Mouse (Mus musculus) forebrain, postnatal 0 days (tissue): ENCODE data around the gene Prph. TPM values are rescaled to one million over a fixed set of nuclear protein-coding genes. Genes with fewer than 3 reads are reported as not detected.

Experiments used
- ATAC-seq: fragments of 200-750 bp; cut with Nextera tagmentation; 2 replicates; pipeline ENCODE4 v1.8.0; 2017; ENCODE audit warnings: mild to moderate bottlenecking, moderate library complexity
- DNase-seq: peaks from one replicate; pipeline ENCODE4 v3.0.0-alpha.2; 2015
- H3K27ac ChIP-seq: fragments of 300-500 bp; sonication (generic); 2 replicates; pipeline ENCODE4 v1.5.1; 2014; ENCODE audit warnings: low read depth, mild to moderate bottlenecking, antibody characterized with exemption, low read length, moderate library complexity, mixed read lengths
- H3K27me3 ChIP-seq: fragments of 300-500 bp; sonication (generic); 2 replicates; pipeline ENCODE4 v1.6.1; 2014; ENCODE audit warnings: mild to moderate bottlenecking, low read length, mixed read lengths; ENCODE audit not compliant: insufficient read depth
- H3K36me3 ChIP-seq: fragments of 300-500 bp; sonication (generic); 2 replicates; pipeline ENCODE4 v1.6.1; 2014; ENCODE audit warnings: mild to moderate bottlenecking, moderate library complexity; ENCODE audit not compliant: insufficient read depth
- H3K4me1 ChIP-seq: fragments of 300-500 bp; sonication (generic); 2 replicates; pipeline ENCODE4 v1.6.1; 2014; ENCODE audit warnings: antibody characterized with exemption; ENCODE audit not compliant: insufficient read depth
- H3K4me2 ChIP-seq: fragments of 300-500 bp; sonication (generic); 2 replicates; pipeline ENCODE4 v1.6.1; 2014; ENCODE audit warnings: low read depth, mild to moderate bottlenecking, moderate library complexity
- H3K4me3 ChIP-seq: fragments of 300-500 bp; sonication (generic); 2 replicates; pipeline ENCODE4 v1.5.1; 2014; ENCODE audit warnings: low read depth, low read length, mixed read lengths
- H3K9ac ChIP-seq: fragments of 300-500 bp; sonication (generic); 2 replicates; pipeline ENCODE4 v1.6.1; 2014; ENCODE audit warnings: mild to moderate bottlenecking
- H3K9me3 ChIP-seq: fragments of 300-500 bp; sonication (generic); 2 replicates; pipeline ENCODE4 v1.6.1; 2016; ENCODE audit warnings: low read length
- CTCF ChIP-seq: sonication (generic); IDR thresholded peaks from 2 replicates; pipeline ENCODE4 v1.5.1; 2016; ENCODE audit warnings: antibody characterized with exemption, control low read depth, low read depth
- WGBS: fragments of 180-500 bp; shearing (Covaris S2); extraction: QIAGEN DNeasy Blood & Tissue Kit; methylation state at CpG from one replicate; pipeline ENCODE4 v1.1.7; 2014; 5-methylcytosine and 5-hydroxymethylcytosine counted together
- polyA plus RNA-seq: library from polyadenylated mRNA; unstranded; fragments of >200 nt; fragmentation: Nextera tagmentation; extraction: Ambion mirVana; gene quantifications from 2 replicates; pipeline ENCODE4 v1.2.1, GENCODE M21; 2015
- total RNA-seq: library from RNA; depleted of rRNA; stranded (reverse); fragments of >200 nt; gene quantifications from 2 replicates; pipeline ENCODE4 v1.2.3, GENCODE M21; 2014

Gene Prph
- total and polyA plus RNA-seq, 2 experiments from 2014 or later = 1.7 to 2.3 TPM

GRCm38 (mm10) chr15:99053373-99053772 is 1.6 kb upstream of the Prph start:
- H3K4me3 ChIP-seq = no peak overlapping the region
- no peak for TF ChIP-seq CTCF
- DNase-seq = no peak
- 11% methylated on average over 9 of the region's 9 CpGs for WGBS
- H3K27me3 ChIP-seq = peaks cover 38% of the 10 kb centered on the region
- no peak for ATAC-seq
- no peaks in the 10 kb centered on the region for H3K9me3 ChIP-seq
- H3K36me3 ChIP-seq = no peaks in the 10 kb centered on the region
- H3K4me2 ChIP-seq = no peak overlapping the region
- 0 out of 2 replicates have a peak, but pooled peaks cover 4% of the 10 kb centered on the region for H3K4me1 ChIP-seq
- no peak overlapping the region for H3K27ac ChIP-seq
- H3K9ac ChIP-seq = no peak overlapping the region

- peak; percentile 70 for DNase-seq
- under 1% methylated on average over 32 of the region's 37 CpGs for WGBS
- ATAC-seq = peak; percentile 55
Observed at GRCm38 (mm10) chr15:99055511-99055961, 562 bp downstream of the Prph start.

DNA sequence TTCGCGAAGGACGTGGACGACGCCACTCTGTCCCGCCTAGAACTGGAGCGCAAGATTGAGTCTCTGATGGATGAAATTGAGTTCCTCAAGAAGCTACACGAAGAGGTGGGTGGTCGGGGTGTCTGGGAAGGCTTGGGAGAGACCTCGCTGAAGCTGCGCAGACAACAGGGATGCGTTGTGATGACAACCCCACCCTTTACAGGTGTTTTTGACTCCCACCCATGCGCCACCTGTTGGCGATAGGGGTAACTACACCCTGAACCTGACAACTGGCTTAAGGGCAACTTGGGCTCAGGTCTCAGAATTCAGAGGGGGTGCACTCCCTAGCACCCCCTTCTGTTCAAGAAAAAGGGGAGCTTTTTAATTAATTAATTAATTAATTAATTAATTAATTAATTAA is 1.4 kb downstream of the Prph start:
- TF ChIP-seq CTCF = peak; percentile 73
- Histone ChIP-seq H3K27me3 (peaks cover 38% of the 10 kb centered on the region), H3K36me3 (no peaks in the 10 kb centered on the region), H3K9me3 (no peaks in the 10 kb centered on the region), H3K4me3 (peak overlapping the region; percentile 9), H3K27ac (no peak overlapping the region), H3K4me1 (0 out of 2 replicates have a peak, but pooled peaks cover 4% of the 10 kb centered on the region), H3K4me2 (peak overlapping the region; percentile 69), H3K9ac (no peak overlapping the region)
- 8% methylated on average over 14 of the region's 14 CpGs for WGBS
- DNase-seq (no peak), ATAC-seq (no peak)

More at GRCm38 (mm10) chr15:99055511-99055961, 562 bp downstream of the Prph start:
- Histone ChIP-seq H3K4me1 (0 out of 2 replicates have a peak, but pooled peaks cover 4% of the 10 kb centered on the region), H3K4me2 (peak overlapping the region; percentile 69), H3K4me3 (peak overlapping the region; percentile 38), H3K27ac (no peak overlapping the region), H3K27me3 (peaks cover 38% of the 10 kb centered on the region), H3K9ac (peak overlapping the region; percentile 33), H3K9me3 (no peaks in the 10 kb centered on the region), H3K36me3 (no peaks in the 10 kb centered on the region)
- peak; percentile 21; the same call in 1 of the 2 replicates for TF ChIP-seq CTCF

DNA sequence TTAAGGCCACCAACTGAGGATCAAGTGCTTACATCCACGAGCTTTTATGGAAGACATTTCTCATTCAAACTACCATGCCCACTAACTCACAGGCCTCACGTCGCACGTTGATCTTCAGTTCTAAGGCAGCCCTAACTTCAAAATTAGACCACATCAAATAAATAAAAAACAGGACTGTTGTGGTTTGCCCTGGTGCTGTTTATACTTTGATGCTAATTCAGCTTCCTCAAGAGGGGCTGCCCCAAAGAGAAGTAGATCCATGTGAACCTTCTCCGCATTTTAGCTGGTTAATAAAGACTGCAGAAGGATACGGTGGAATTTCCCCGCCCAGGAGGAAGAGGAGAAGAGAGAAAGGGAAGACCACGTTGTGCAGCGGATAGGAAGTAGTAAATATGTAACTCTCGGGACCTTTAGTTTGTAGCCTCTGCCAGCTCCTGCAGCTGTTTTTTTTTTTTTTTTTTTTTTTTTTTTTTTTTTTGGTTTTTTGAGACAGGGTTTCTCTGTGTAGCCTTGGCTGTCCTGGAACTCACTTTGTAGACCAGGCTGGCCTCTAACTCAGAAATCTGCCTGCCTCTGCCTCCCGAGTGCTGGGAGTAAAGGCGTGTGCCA is 10.7 kb downstream of the Prph start:
- Histone ChIP-seq H3K4me3 (no peak overlapping the region), H3K4me2 (no peak overlapping the region), H3K27ac (no peak overlapping the region), H3K36me3 (no peaks in the 10 kb centered on the region), H3K9me3 (no peaks in the 10 kb centered on the region), H3K27me3 (0 out of 2 replicates have a peak, but pooled peaks cover 3% of the 10 kb centered on the region), H3K9ac (no peak overlapping the region), H3K4me1 (no peaks in the 10 kb centered on the region)
- WGBS = 82% methylated on average over 12 of the region's 12 CpGs
- no peak for TF ChIP-seq CTCF
- ATAC-seq = no peak
- no peak for DNase-seq

- no peak overlapping the region for H3K9ac ChIP-seq
- DNase-seq (no peak), ATAC-seq (no peak)
- peaks cover 11% of the 10 kb centered on the region; the same call in 1 of the 2 replicates for H3K4me1 ChIP-seq
- 0 out of 2 replicates have a peak, but pooled peaks have one; percentile 25 for TF ChIP-seq CTCF
- H3K27ac ChIP-seq = no peak overlapping the region
- H3K27me3 ChIP-seq = no peaks in the 10 kb centered on the region
- no peak overlapping the region for H3K4me2 ChIP-seq
- H3K4me3 ChIP-seq = no peak overlapping the region
- H3K36me3 ChIP-seq = no peaks in the 10 kb centered on the region
- no peaks in the 10 kb centered on the region for H3K9me3 ChIP-seq
- 75% methylated on average over 1 of the region's 1 CpGs for WGBS
Observed at GRCm38 (mm10) chr15:99071988-99072387, 17.0 kb downstream of the Prph start.

DNA sequence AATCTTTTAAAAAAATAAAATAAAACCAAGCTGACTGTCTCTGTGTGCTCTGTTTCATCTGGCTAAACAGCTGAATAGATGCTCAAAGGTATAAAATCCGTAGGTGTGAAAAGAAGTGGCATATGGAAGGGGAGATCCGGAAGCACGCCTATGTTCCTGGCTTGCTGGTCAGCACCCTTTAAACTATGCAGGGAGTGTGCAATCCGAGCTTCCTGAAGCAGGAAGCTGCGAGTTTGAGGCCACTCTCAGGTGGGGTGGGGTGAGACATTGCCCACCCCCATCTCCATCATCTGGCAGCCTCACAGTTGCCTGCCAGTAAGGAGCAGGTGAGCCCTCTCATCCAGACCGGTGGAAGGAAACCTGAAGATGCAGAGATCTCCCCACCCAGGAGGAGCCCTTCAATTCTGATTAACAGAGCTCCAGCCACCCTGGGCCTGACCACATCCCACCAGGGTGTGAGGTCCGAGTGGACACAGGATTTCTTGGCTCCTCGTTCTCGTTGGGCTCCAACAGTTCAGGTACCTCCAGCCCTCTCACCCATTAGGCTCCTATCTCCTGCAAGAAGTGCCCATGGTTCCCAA is 19.1 kb downstream of the Prph start, which contains the start of gene Troap:
Troap (plus strand) TSS at position 557 of the 581 bp plus-strand sequence.
- Histone ChIP-seq H3K4me1 (peaks cover 11% of the 10 kb centered on the region; the same call in 1 of the 2 replicates), H3K27me3 (no peaks in the 10 kb centered on the region), H3K9me3 (no peaks in the 10 kb centered on the region), H3K36me3 (no peaks in the 10 kb centered on the region), H3K4me3 (peak within 1 kb of the TSS; percentile 56), H3K27ac (peak within 1 kb of the TSS; percentile 95), H3K9ac (peak within 1 kb of the TSS; percentile 86), H3K4me2 (peak within 1 kb of the TSS; percentile 98)
- DNase-seq = no peak
- ATAC-seq = peak; percentile 11
- WGBS = 25% methylated on average over 9 of the region's 9 CpGs
- no peak for TF ChIP-seq CTCF
